Mouse (Mus musculus) myocyte (in vitro differentiated cells): ENCODE data around the gene Neurl1a.

ENCODE experiments used
- CEBPB ChIP-seq: IDR thresholded peaks from 2 replicates; pipeline ENCODE4 v1.6.1; 2011; ENCODE audit warnings: mild to moderate bottlenecking, moderate library complexity; ENCODE audit not compliant: poor library complexity, insufficient read depth, severe bottlenecking
- MAX ChIP-seq: IDR thresholded peaks from one replicate; pipeline ENCODE4 v1.6.1; 2011; ENCODE audit warnings: low read depth, mild to moderate bottlenecking, control low read depth
- MYOD1 ChIP-seq, 3 experiments: IDR thresholded peaks; one replicate each; pipeline ENCODE4 v1.6.1; 2011; ENCODE audit warnings: control low read depth in 2 of 3, low read depth in 2 of 3, mild to moderate bottlenecking in 2 of 3, moderate library complexity in 1 of 3; ENCODE audit not compliant: insufficient read length in 2 of 3, control insufficient read depth in 1 of 3
- MYOG ChIP-seq, 3 experiments: IDR thresholded peaks; one replicate each; pipeline ENCODE4 v1.6.1; 2011; ENCODE audit warnings: control low read depth in 2 of 3, low read depth in 2 of 3, mild to moderate bottlenecking in 2 of 3; ENCODE audit not compliant: insufficient read length in 2 of 3, control insufficient read depth in 1 of 3, insufficient read depth in 1 of 3
- POLR2A ChIP-seq: IDR thresholded peaks from one replicate; pipeline ENCODE4 v1.6.1; 2011; ENCODE audit warnings: low read depth, mild to moderate bottlenecking, control low read depth, moderate library complexity; ENCODE audit not compliant: insufficient read length
- POLR2AphosphoS2 ChIP-seq: IDR thresholded peaks from one replicate; pipeline ENCODE4 v1.6.1; 2011; ENCODE audit warnings: low read depth, control low read depth; ENCODE audit not compliant: insufficient read length
- TCF12 ChIP-seq: IDR thresholded peaks from one replicate; pipeline ENCODE4 v1.6.1; 2011; ENCODE audit warnings: mild to moderate bottlenecking, control low read depth; ENCODE audit not compliant: poor library complexity, insufficient read depth, severe bottlenecking

DNA sequence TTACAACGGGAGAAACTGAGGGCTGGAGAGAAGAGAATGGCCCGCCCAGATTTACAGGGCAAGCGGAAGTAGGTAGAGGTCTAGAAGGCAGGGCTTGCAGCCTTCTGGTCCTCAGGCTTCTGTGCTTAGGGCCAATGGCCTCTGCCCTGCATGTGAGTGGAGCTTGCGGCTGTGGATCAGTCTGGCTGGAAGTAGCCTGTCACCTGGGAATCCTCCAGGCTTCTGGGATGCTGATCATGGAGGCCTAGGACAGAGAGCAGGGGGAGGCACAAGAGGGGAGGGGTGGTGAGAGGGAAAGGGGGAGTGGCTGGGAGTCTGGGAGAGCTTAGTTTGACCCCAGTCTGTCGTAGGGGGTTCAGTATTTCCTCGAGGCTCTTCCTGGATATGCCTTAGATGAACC, 23.8 kb downstream of the Neurl1a start:
- no peak for TF ChIP-seq POLR2A
- TF ChIP-seq POLR2AphosphoS2 = no peak
- no peak for TF ChIP-seq TCF12
- no peak for TF ChIP-seq MAX
- no peak for TF ChIP-seq MYOG (IDR thresholded peaks at IDR 0.05; ENCODE audit: control insufficient read depth in 1 of 3, insufficient read depth in 1 of 3, insufficient read length in 2 of 3, low read depth in 2 of 3)
- no peak for TF ChIP-seq MYOD1 (IDR thresholded peaks at IDR 0.05; ENCODE audit: control insufficient read depth in 1 of 3, insufficient read length in 2 of 3, low read depth in 2 of 3)
- TF ChIP-seq CEBPB = no peak
